Mouse (Mus musculus) midbrain, embryonic 11.5 days (tissue): ENCODE measurements at regions not wholly inside any gene's neighbourhood (a gene's known extent, or its start where the extent isn't known, plus 50 kb on each side); places are given as distances from the start of the nearest gene placed in this dataset.
"Not testable (repeated sequence)": the region's sequence is repeated elsewhere in the genome, so short reads cannot be mapped to it uniquely, and the experiment has no call there.

ENCODE experiments used
- ATAC-seq: fragments of 200-750 bp; cut with Nextera tagmentation; 2 replicates; pipeline ENCODE4 v1.8.0; 2017; ENCODE audit warnings: moderate TSS enrichment, moderate library complexity; ENCODE audit not compliant: low FRiP score
- DNase-seq: peaks from one replicate; pipeline ENCODE4 v3.0.0; 2015; ENCODE audit warnings: low spot score; ENCODE audit errors: missing footprints
- H3K27ac ChIP-seq: fragments of 300-500 bp; sonication (generic); 2 replicates; pipeline ENCODE4 v1.5.1; 2014; ENCODE audit warnings: low read depth, low read length
- H3K27me3 ChIP-seq: fragments of 300-500 bp; sonication (generic); 2 replicates; pipeline ENCODE4 v1.6.1; 2014; ENCODE audit warnings: mild to moderate bottlenecking, low read length, moderate library complexity, mixed read lengths; ENCODE audit not compliant: control insufficient read depth, insufficient read depth
- H3K36me3 ChIP-seq: fragments of 300-500 bp; sonication (generic); 2 replicates; pipeline ENCODE4 v1.6.1; 2014; ENCODE audit warnings: mild to moderate bottlenecking, low read length, moderate library complexity, mixed read lengths; ENCODE audit not compliant: control insufficient read depth, insufficient read depth
- H3K4me1 ChIP-seq: fragments of 300-500 bp; sonication (generic); 2 replicates; pipeline ENCODE4 v1.6.1; 2014; ENCODE audit warnings: low read length; ENCODE audit not compliant: control insufficient read depth, insufficient read depth
- H3K4me2 ChIP-seq: fragments of 300-500 bp; sonication (generic); 2 replicates; pipeline ENCODE4 v1.6.1; 2014; ENCODE audit warnings: mild to moderate bottlenecking, moderate library complexity
- H3K4me3 ChIP-seq: fragments of 300-500 bp; sonication (generic); 2 replicates; pipeline ENCODE4 v1.5.1; 2014; ENCODE audit warnings: low read depth, low read length
- H3K9ac ChIP-seq: fragments of 300-500 bp; sonication (generic); 2 replicates; pipeline ENCODE4 v1.6.1; 2014; ENCODE audit warnings: low read length
- H3K9me3 ChIP-seq: fragments of 300-500 bp; sonication (generic); 2 replicates; pipeline ENCODE4 v1.6.1; 2016; ENCODE audit warnings: low read length; ENCODE audit not compliant: control insufficient read depth
- WGBS: fragments of 180-500 bp; shearing (Covaris S2); extraction: QIAGEN DNeasy Blood & Tissue Kit; methylation state at CpG from one replicate; pipeline ENCODE4 v1.1.7; 2014; 5-methylcytosine and 5-hydroxymethylcytosine counted together

DNA sequence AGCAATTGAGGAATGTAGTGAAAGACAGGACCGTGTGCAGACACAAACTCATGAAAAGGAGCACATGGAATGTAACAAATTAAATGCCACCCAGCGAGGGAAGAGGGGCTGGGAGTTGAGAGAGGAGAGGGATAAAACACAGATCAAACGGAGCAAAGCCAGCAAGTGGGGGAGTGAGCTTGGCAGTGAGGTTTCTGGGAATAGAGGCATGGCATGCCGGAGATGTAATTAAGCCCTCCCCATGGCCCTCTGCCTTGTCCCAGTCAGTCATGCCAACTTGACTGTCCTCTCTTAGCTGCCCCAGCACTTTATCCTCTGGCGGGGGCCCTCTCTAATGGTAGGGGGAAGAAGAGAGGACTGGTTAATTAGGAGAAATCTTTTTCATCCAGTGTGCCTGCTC is 141.9 kb downstream of the Spata19 start:
- Histone ChIP-seq H3K9me3 (no peaks in the 10 kb centered on the region), H3K9ac (no peak overlapping the region), H3K36me3 (no peaks in the 10 kb centered on the region), H3K27ac (no peak overlapping the region), H3K4me1 (no peaks in the 10 kb centered on the region), H3K27me3 (no peaks in the 10 kb centered on the region), H3K4me3 (no peak overlapping the region), H3K4me2 (no peak overlapping the region)
- ATAC-seq (no peak), DNase-seq (no peak)
- 44% methylated on average over 5 of the region's 5 CpGs for WGBS

GRCm38 (mm10) chr9:27541585-27542151 is 145.1 kb downstream of the Spata19 start:
- no peaks in the 10 kb centered on the region for H3K27me3 ChIP-seq
- no peak overlapping the region for H3K4me3 ChIP-seq
- no peaks in the 10 kb centered on the region for H3K36me3 ChIP-seq
- no peak for ATAC-seq
- DNase-seq, result no peak
- no peak overlapping the region for H3K27ac ChIP-seq
- H3K9ac ChIP-seq, result no peak overlapping the region
- no peak overlapping the region for H3K4me2 ChIP-seq
- WGBS, result 90% methylated on average over 2 of the region's 2 CpGs
- H3K4me1 ChIP-seq, result no peaks in the 10 kb centered on the region
- no peaks in the 10 kb centered on the region for H3K9me3 ChIP-seq

DNA sequence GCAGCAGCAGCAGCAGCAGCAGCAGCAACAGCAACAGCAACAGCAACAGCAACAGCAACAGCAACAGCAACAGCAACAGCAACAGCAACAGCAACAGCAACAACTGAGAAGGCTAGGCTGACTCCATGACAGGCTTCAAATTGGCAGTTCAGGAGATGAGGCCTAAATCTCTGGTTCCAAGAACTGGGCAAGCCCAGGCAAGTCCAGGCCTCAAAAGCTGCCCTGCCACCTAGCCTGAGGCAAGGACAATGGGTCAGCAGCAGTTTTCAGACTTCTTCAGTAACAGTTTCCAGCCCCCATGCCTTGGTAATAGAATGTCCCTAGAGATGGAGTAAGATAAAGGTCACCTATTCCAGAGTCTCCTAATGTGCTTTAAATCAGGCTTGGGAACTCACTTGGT is 158.1 kb downstream of the Spata19 start:
- not testable (repeated sequence) for H3K36me3 ChIP-seq, DNase-seq, ATAC-seq, H3K9me3 ChIP-seq, H3K4me3 ChIP-seq, H3K4me2 ChIP-seq, H3K27ac ChIP-seq, H3K9ac ChIP-seq, H3K27me3 ChIP-seq
- peaks cover 14% of the 10 kb centered on the region for H3K4me1 ChIP-seq

DNA sequence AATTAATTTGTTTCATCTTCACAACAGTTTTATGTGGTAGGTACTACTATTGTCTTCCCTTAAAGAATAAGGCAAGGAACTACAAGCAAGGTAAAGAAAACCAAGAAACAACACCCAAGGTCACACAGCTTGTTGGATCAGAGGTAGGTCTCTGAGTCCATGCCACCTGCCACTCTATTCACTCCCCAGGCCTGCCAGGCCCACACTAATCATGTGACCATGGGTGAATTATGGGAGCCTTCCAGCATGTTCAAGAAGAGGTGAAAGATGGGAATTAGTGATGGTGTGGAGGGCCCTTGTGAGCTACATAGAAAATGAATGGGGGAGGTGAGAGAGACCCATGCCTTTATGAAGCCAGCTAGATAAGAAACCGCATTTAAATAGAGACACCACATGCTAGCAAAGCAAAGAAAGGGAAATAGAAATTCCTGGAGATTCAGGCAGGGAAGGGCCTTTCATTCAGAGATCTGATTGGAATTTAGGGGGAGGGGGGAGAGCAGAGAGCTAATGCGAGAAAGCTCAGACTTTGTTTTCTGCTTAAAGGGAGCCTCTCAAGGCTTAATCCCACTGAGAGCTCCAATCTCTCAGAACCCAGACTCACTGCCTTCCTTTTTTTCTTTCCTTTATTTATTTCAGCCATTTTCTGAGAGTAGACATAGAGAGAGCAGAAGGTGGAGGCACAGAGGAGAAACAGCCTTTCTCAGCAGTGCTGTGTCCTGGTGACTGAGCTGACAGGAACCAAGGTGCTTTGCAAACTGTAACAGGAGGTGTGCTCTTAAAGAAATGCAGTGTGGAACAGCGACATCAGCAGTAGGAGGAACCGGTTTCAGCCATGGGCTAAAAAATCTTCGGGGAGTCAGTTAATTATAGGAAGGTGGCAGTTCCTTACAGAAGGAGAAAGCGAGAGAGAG is 160.0 kb downstream of the Spata19 start:
- no peaks in the 10 kb centered on the region for H3K9me3 ChIP-seq
- DNase-seq (peak; percentile 84), ATAC-seq (peak; percentile 80)
- WGBS, result 9% methylated on average over 6 of the region's 6 CpGs
- H3K36me3 ChIP-seq, result no peaks in the 10 kb centered on the region
- H3K4me1 ChIP-seq, result peaks cover 14% of the 10 kb centered on the region
- no peak overlapping the region for H3K4me2 ChIP-seq
- no peak overlapping the region for H3K9ac ChIP-seq
- H3K27me3 ChIP-seq, result no peaks in the 10 kb centered on the region
- H3K27ac ChIP-seq, result peak overlapping the region; percentile 28
- H3K4me3 ChIP-seq, result no peak overlapping the region

DNA sequence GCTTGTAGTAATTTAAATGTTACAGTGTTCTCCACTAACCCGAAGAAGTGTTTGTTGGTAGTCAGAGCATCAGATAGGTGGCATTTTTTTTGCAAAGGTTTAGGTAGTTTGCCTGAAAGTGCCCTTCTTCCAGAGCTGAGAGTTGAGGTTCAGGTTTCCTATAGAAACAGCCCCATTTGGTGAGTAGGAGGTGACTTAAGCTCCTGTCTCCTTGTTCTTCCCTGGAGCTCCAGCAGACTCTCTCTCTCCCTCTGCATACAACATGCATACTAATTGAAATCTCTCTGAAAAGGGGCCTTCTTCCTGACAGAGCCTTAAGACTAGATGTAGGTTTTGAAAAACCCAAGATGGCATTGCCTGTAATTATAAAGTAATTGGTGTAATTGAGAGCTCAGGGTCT is 161.3 kb downstream of the Spata19 start:
- DNase-seq, result no peak
- no peak overlapping the region for H3K27ac ChIP-seq
- H3K4me2 ChIP-seq, result no peak overlapping the region
- no peak overlapping the region for H3K9ac ChIP-seq
- no peak overlapping the region for H3K4me3 ChIP-seq
- peaks cover 14% of the 10 kb centered on the region for H3K4me1 ChIP-seq
- no peak for ATAC-seq
- no peaks in the 10 kb centered on the region for H3K27me3 ChIP-seq
- H3K9me3 ChIP-seq, result no peaks in the 10 kb centered on the region
- 44% methylated on average over 1 of the region's 1 CpGs for WGBS
- no peaks in the 10 kb centered on the region for H3K36me3 ChIP-seq

DNA sequence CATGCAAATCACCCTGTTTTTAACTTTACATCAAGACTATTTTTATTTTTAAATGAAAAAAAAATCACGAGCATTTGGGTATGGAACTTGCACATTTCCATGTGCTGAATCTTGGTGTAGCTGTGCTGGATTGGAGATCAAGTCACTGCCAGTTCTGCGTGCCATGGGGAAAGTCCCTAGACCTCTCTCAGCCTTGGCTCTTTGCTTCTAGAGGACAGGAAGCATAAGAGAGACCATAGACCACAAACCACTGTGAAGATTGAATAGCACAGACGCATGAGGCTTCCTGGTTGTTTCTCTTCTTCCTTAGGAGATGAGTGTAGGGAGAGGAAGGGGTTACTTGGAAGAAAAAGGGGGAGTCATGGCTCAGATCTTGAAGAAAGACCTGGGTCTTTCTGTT is 161.7 kb downstream of the Spata19 start:
- no peak overlapping the region for H3K9ac ChIP-seq
- H3K27ac ChIP-seq, result no peak overlapping the region
- ATAC-seq, result no peak
- no peak overlapping the region for H3K4me2 ChIP-seq
- DNase-seq, result no peak
- H3K27me3 ChIP-seq, result no peaks in the 10 kb centered on the region
- no peaks in the 10 kb centered on the region for H3K9me3 ChIP-seq
- peaks cover 14% of the 10 kb centered on the region for H3K4me1 ChIP-seq
- WGBS, result 85% methylated on average over 3 of the region's 3 CpGs
- no peaks in the 10 kb centered on the region for H3K36me3 ChIP-seq
- H3K4me3 ChIP-seq, result no peak overlapping the region

DNA sequence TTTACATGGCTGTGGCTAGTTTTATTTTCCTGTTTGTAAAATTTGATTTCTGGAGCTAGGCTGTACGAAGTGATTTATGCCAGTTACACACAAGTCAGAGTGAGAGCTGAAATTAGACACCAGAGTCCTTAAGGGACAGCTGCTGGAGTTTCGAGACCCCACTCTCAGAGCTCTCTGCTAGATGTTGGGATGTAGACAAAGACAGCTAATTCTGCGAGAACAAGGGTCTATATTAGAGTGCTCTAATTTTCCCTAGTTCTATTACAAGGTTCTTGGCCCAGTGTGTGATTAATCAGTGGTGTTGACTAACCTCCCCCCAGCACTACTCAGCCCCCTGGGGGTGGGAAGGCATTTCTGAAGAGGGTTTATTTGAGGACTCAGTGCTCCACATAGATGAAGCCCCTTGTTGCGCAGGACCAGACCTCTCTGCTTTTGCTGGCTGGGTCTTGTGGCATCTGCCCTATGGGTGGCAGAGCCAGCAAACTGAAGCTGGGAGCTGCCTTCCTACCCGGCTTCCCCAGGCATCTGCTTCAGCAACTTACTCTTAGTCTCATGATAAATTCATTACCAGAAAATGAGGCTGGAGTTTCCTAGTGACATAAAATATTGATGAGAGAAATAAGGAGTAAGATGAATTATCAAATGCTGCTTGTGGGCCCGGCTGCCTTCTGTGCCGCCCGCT is 171.9 kb downstream of the Spata19 start:
- H3K9me3 ChIP-seq, result no peaks in the 10 kb centered on the region
- no peak overlapping the region for H3K4me3 ChIP-seq
- no peak for ATAC-seq
- H3K36me3 ChIP-seq, result no peaks in the 10 kb centered on the region
- no peak overlapping the region for H3K9ac ChIP-seq
- H3K4me2 ChIP-seq, result no peak overlapping the region
- no peaks in the 10 kb centered on the region for H3K27me3 ChIP-seq
- whole genome bisulfite sequencing, result 85% methylated on average over 8 of the region's 8 CpGs
- peak; percentile 76 for DNase-seq
- H3K4me1 ChIP-seq, result no peaks in the 10 kb centered on the region
- H3K27ac ChIP-seq, result no peak overlapping the region

GRCm38 (mm10) chr9:27569054-27569387 is 172.4 kb downstream of the Spata19 start:
- H3K9ac ChIP-seq, result no peak overlapping the region
- H3K4me3 ChIP-seq, result no peak overlapping the region
- no peaks in the 10 kb centered on the region for H3K36me3 ChIP-seq
- ATAC-seq, result no peak
- DNase-seq, result peak; percentile 37
- no peaks in the 10 kb centered on the region for H3K9me3 ChIP-seq
- H3K4me1 ChIP-seq, result no peaks in the 10 kb centered on the region
- H3K27me3 ChIP-seq, result no peaks in the 10 kb centered on the region
- no peak overlapping the region for H3K4me2 ChIP-seq
- WGBS, result 94% methylated on average over 7 of the region's 7 CpGs
- no peak overlapping the region for H3K27ac ChIP-seq

DNA sequence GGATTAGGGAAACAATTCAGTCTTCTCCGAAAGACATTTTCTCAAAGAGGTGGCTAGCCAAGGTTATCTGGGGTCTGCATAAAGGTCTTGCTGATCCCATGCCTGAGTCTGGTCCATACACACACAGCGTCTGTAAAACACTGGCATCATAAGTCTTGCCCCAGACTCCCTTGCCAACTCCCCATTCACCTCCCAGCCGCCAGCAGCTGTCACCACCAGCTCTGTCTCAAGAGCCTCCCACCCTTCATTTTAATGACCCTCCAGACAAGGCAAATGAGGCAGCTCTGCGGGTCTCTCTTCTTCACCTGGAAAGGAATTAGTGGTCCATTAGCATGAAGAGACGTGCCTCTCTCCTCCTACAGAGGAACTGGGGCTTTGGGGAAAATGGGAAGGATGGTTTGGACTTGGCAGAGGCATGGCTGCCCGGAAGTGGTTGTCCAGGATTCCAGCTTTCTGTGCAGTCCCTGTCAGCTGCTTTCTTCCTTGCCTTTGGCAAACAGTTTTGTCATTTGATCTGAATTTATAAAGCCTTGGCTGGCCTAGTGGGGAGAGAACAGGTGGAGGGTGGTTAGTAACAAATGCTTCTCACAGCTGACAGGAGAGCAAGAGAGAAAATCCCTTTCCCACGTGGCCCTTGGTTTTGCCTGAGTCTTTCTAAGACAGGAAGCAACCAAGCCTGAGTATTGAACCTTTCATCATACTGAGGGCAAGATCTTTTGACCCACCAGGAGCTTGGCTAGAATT is 173.3 kb upstream of the Opcml start:
- no peak overlapping the region for H3K4me2 ChIP-seq
- no peaks in the 10 kb centered on the region for H3K9me3 ChIP-seq
- H3K27ac ChIP-seq, result no peak overlapping the region
- no peak overlapping the region for H3K9ac ChIP-seq
- 61% methylated on average over 7 of the region's 7 CpGs for WGBS
- no peaks in the 10 kb centered on the region for H3K36me3 ChIP-seq
- no peak overlapping the region for H3K4me3 ChIP-seq
- ATAC-seq (no peak), DNase-seq (no peak)
- no peaks in the 10 kb centered on the region for H3K4me1 ChIP-seq
- no peaks in the 10 kb centered on the region for H3K27me3 ChIP-seq
